Mouse (Mus musculus): ENCODE measurements at regions not wholly inside any gene's neighbourhood (a gene's known extent, or its start where the extent isn't known, plus 50 kb on each side); places are given as distances from the start of the nearest gene placed in this dataset.

GRCm38 (mm10) chr8:59776327-59776726 lies 726.7 kb downstream of the Gm10283 start:
- no peak for ATAC-seq (ENCODE audit: low read depth)

GRCm38 (mm10) chr8:59768146-59768545 lies 734.9 kb downstream of the Gm10283 start:
- Histone ChIP-seq H3K4me1 (ENCODE audit: control insufficient read depth, low read depth, low read length) (no peaks in the 10 kb centered on the region), H3K27me3 (ENCODE audit: control insufficient read depth, insufficient read depth, low read depth, low read length) (no peaks in the 10 kb centered on the region), H3K27ac (ENCODE audit: low read length) (no peak overlapping the region), H3K36me3 (ENCODE audit: control insufficient read depth, insufficient read depth) (no peaks in the 10 kb centered on the region), H3K4me3 (ENCODE audit: low read depth, low read length) (no peak overlapping the region), H3K4me2 (ENCODE audit: low read depth, low read length) (no peak overlapping the region), H3K9ac (ENCODE audit: low read depth, low read length) (no peak overlapping the region), H3K9me3 (replicated peaks; ENCODE audit: control insufficient read depth, low read length) (no peaks in the 10 kb centered on the region)
- WGBS (ENCODE audit: insufficient replicate concordance): 45% methylated on average over 3 of the region's 3 CpGs
- ATAC-seq (ENCODE audit: low read depth): peak; percentile 85

More at GRCm38 (mm10) chr8:59776327-59776726, 726.7 kb downstream of the Gm10283 start:
- Histone ChIP-seq H3K36me3 (ENCODE audit: control insufficient read depth, insufficient read depth) (no peaks in the 10 kb centered on the region), H3K9ac (ENCODE audit: low read depth, low read length) (no peak overlapping the region), H3K4me1 (ENCODE audit: control insufficient read depth, low read depth, low read length) (no peaks in the 10 kb centered on the region), H3K4me3 (ENCODE audit: low read depth, low read length) (no peak overlapping the region), H3K27me3 (ENCODE audit: control insufficient read depth, insufficient read depth, low read depth, low read length) (no peaks in the 10 kb centered on the region), H3K9me3 (replicated peaks; ENCODE audit: control insufficient read depth, low read length) (no peaks in the 10 kb centered on the region), H3K27ac (ENCODE audit: low read length) (no peak overlapping the region), H3K4me2 (ENCODE audit: low read depth, low read length) (no peak overlapping the region)

All from liver, embryonic 16.5 days (tissue).